Mouse (Mus musculus) E14TG2a.4 (cell line): Measurements from ENCODE around the gene Zfp831.

Source experiments
- CTCF ChIP-seq: conservative IDR thresholded peaks from 2 replicates; pipeline ENCODE4 v1.5.1; 2014; ENCODE audit warnings: low read length
- NANOG ChIP-seq: IDR thresholded peaks from 2 replicates; pipeline ENCODE4 v1.6.1; 2014; ENCODE audit warnings: borderline replicate concordance, low read length, mixed read lengths

DNA sequence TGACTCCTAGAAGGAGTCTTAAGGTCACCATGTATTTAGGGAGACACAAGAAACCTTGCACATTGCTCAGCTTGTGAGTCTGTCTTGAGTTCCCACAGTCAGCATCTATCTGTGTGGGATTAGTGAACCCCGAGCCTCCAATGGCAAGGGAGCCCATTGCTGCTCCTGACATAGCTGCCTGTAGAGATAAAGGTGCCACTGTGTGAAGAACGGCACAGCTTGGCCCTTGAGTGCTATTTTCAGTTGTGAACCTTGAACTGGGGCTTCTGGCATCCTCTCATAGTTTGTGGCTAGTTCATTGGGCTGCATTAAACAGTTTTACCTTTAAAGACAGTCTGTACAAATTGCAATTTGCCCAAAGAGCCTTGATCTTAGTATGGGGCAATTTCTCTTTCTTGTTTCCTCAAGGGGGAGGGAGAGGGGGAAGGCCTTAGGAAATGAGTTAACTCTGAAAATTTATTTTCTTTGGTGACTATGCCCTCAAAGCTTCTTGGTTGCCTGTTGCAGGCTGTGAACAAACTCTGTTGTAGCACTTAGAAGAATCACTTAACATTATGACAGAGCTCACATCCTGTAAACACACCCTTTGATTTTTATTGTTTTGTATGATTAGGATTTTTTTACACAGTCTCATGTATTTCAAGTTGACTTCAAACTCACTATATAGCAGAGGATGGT is 30.8 kb upstream of the Zfp831 start:
- no peak for TF ChIP-seq CTCF
- no peak for TF ChIP-seq NANOG
